Mouse (Mus musculus) midbrain, postnatal 0 days (tissue): Measurements from ENCODE around the gene Dhrs1. TPM values are rescaled to one million over a fixed set of nuclear protein-coding genes. Genes with fewer than 3 reads are reported as not detected.

Experiments used
- ATAC-seq: fragments of 200-750 bp; cut with Nextera tagmentation; 2 replicates; pipeline ENCODE4 v1.8.0; 2017; ENCODE audit warnings: moderate number of reproducible peaks, mild to moderate bottlenecking, moderate TSS enrichment, moderate library complexity; ENCODE audit not compliant: low FRiP score
- DNase-seq: peaks from one replicate; pipeline ENCODE4 v3.0.0-alpha.2; 2015; ENCODE audit warnings: low spot score
- H3K27ac ChIP-seq: fragments of 300-500 bp; sonication (generic); 2 replicates; pipeline ENCODE4 v1.5.1; 2014; ENCODE audit warnings: low read depth, mild to moderate bottlenecking, low read length, mixed read lengths
- H3K27me3 ChIP-seq: fragments of 300-500 bp; sonication (generic); 2 replicates; pipeline ENCODE4 v1.6.1; 2014; ENCODE audit warnings: low read length, control low read depth, mixed read lengths; ENCODE audit not compliant: insufficient read depth
- H3K36me3 ChIP-seq: fragments of 300-500 bp; sonication (generic); 2 replicates; pipeline ENCODE4 v1.6.1; 2014; ENCODE audit warnings: low read length, control low read depth, mixed read lengths; ENCODE audit not compliant: insufficient read depth
- H3K4me1 ChIP-seq: fragments of 300-500 bp; sonication (generic); 2 replicates; pipeline ENCODE4 v1.6.1; 2014; ENCODE audit warnings: mild to moderate bottlenecking, control low read depth, antibody characterized with exemption, low read length, mixed read lengths; ENCODE audit not compliant: insufficient read depth
- H3K4me2 ChIP-seq: fragments of 300-500 bp; sonication (generic); 2 replicates; pipeline ENCODE4 v1.6.1; 2014; ENCODE audit warnings: low read depth, mild to moderate bottlenecking, low read length, mixed read lengths; ENCODE audit not compliant: poor library complexity, severe bottlenecking
- H3K4me3 ChIP-seq: fragments of 300-500 bp; sonication (generic); 2 replicates; pipeline ENCODE4 v1.5.1; 2014; ENCODE audit warnings: low read depth, mild to moderate bottlenecking, low read length, moderate library complexity
- H3K9ac ChIP-seq: fragments of 300-500 bp; sonication (generic); replicated peaks from 2 replicates; pipeline ENCODE4 v1.6.1; 2014; ENCODE audit warnings: mild to moderate bottlenecking, low read length, moderate library complexity, mixed read lengths; ENCODE audit not compliant: poor library complexity, severe bottlenecking
- H3K9me3 ChIP-seq: fragments of 300-500 bp; sonication (generic); 2 replicates; pipeline ENCODE4 v1.6.1; 2016; ENCODE audit warnings: low read length, control low read depth
- CTCF ChIP-seq: IDR thresholded peaks from 2 replicates; pipeline ENCODE4 v1.5.1; 2016; ENCODE audit warnings: antibody characterized with exemption, mild to moderate bottlenecking
- WGBS: fragments of 180-500 bp; shearing (Covaris S2); extraction: QIAGEN DNeasy Blood & Tissue Kit; methylation state at CpG from one replicate; pipeline ENCODE4 v1.1.7; 2014; 5-methylcytosine and 5-hydroxymethylcytosine counted together
- polyA plus RNA-seq: library from polyadenylated mRNA; unstranded; fragments of >200 nt; fragmentation: Nextera tagmentation; extraction: Ambion mirVana; gene quantifications from 2 replicates; pipeline ENCODE4 v1.2.1, GENCODE M21; 2015
- total RNA-seq: library from RNA; depleted of rRNA; stranded (reverse); fragments of >200 nt; gene quantifications from 2 replicates; pipeline ENCODE4 v1.2.3, GENCODE M21; 2014

Dhrs1 gene
- total and polyA plus RNA-seq, 2 experiments from 2014 or later = 72.0 to 94.0 TPM

DNA sequence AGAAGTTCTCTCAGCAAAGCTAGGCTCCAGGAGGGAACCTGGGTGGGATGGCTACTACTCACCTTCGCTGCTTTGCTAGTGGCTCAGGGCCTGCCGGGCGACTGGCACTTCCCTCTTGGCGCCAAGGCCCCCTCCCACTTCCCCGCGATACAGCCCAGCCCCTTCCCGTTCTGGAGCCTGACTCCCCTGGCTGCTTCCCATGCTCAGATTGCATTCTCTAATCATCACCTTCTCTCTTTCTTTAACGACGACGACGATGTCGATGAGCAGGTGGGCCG is 38.4 kb upstream of the Dhrs1 start, which contains the start of gene Adcy4:
Gene Adcy4, minus strand, starts transcription at position 138 of the 278 bp plus-strand sequence.
- peak within 1 kb of the TSS; percentile 25 for H3K4me3 ChIP-seq
- peak within 1 kb of the TSS; percentile 44 for H3K4me2 ChIP-seq
- no peak within 1 kb of the TSS for H3K27ac ChIP-seq
- H3K27me3 ChIP-seq = peaks cover 61% of the 10 kb centered on the region
- no peak for DNase-seq
- no peaks in the 10 kb centered on the region for H3K36me3 ChIP-seq
- no peak within 1 kb of the TSS for H3K9ac ChIP-seq
- no peaks in the 10 kb centered on the region for H3K9me3 ChIP-seq
- no peak for ATAC-seq
- 2% methylated on average over 13 of the region's 13 CpGs for WGBS
- 0 out of 2 replicates have a peak, but pooled peaks cover 2% of the 10 kb centered on the region for H3K4me1 ChIP-seq
- TF ChIP-seq CTCF = no peak

DNA sequence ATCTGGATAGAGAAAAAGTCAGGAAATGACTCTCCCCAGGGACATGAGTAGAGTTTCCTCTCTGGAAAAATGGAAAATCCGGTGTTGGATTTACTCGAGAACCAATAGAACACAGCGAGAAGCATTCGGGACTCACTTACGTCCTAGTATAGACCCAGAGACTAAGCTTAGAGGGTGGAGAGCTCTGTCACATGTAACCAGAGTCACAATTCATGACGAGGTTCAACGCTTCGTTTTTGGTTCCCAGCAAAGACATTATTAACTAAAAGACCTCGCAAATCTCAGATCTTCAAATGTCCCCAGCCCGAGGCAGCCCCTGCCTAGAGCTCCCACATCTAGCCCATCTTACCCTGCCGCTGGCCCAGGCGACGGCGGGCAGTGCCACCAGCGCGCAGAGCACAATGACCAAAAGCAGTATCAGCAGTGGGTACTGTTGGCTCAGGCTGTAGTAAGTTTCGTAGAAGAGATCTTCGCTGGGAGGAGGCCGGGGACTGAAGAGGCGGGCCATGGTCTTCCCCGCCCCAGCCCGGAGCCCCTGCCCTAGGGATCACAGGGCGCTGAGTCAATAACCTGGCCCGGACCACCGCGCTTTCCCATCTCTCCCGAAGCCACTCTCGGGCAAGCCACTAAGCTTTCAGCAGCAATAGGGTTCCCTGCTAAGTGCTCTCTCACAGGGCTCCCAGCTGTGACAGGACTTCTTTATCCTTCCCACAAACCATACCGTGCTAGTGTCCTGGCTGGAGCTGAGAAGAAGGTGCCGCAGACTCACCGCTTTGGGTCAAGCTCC is 37.9 kb upstream of the Dhrs1 start:
- H3K27me3 ChIP-seq = peaks cover 56% of the 10 kb centered on the region
- no peaks in the 10 kb centered on the region for H3K36me3 ChIP-seq
- H3K4me1 ChIP-seq = 0 out of 2 replicates have a peak, but pooled peaks cover 2% of the 10 kb centered on the region
- ATAC-seq (no peak), DNase-seq (peak; percentile 71)
- WGBS = under 1% methylated on average over 31 of the region's 31 CpGs
- H3K4me3 ChIP-seq = peak overlapping the region; percentile 25
- H3K27ac ChIP-seq = no peak overlapping the region
- peak overlapping the region; percentile 44 for H3K4me2 ChIP-seq
- H3K9me3 ChIP-seq = no peaks in the 10 kb centered on the region
- no peak overlapping the region for H3K9ac ChIP-seq
- TF ChIP-seq CTCF = no peak

DNA sequence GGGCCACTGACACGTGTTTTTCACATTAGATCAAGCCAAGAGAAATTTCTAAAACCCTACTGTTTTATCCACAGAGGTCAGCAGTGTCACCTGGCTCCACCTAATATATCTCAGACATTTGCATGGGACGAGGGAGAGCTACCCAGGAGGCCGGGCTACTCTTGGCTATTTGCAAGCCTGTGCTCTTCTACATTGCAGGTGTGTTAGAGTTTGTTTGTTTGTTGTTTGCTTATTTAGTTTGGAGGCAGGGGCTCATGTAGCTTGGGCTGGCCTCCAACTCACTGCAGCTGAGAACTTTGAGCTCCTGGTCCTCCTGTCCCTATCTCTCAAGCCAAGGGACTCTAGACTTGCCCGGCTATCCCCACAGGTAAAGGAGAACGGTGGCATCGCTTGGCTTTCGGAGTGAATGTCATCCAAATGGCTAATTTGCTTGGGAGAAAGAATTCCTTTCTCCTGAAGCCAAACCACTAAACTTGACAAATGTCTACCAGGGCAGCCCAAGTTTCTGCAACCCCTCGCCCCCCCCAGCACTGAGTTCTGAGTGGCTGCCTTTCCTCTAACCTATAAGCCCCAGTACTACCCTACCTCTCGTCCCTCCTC is 37.0 kb upstream of the Dhrs1 start:
- H3K27me3 ChIP-seq = peaks cover 49% of the 10 kb centered on the region
- ATAC-seq (no peak), DNase-seq (no peak)
- H3K4me3 ChIP-seq = no peak overlapping the region
- no peaks in the 10 kb centered on the region for H3K4me1 ChIP-seq
- no peaks in the 10 kb centered on the region for H3K36me3 ChIP-seq
- no peaks in the 10 kb centered on the region for H3K9me3 ChIP-seq
- WGBS = 59% methylated on average over 9 of the region's 9 CpGs
- H3K9ac ChIP-seq = no peak overlapping the region
- no peak overlapping the region for H3K27ac ChIP-seq
- H3K4me2 ChIP-seq = peak overlapping the region; percentile 13; the same call in 1 of the 2 replicates
- no peak for TF ChIP-seq CTCF

DNA sequence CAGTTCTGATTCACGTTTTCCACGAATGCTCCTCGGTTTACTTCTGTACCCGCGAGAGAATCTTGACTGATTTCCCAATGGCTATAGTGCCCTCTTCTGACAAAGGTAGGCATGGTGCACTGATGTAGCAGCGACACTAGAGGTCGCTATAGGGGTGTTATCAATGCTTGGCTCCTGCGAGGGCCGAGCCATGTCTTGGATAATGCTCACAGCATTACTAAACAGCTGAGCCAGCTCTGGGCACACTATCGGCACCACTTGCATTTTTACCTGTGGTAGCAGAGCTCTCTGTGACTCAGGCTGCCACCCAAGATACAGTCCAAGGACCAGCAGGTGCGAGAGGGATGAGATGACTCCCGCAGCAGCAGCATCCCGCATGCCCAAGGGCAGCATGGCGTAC is 35.8 kb upstream of the Dhrs1 start:
- H3K4me3 ChIP-seq = 0 out of 2 replicates have a peak overlapping the region, but pooled peaks have one; percentile 12
- peak; percentile 99 for TF ChIP-seq CTCF
- peak overlapping the region; percentile 27 for H3K4me2 ChIP-seq
- no peaks in the 10 kb centered on the region for H3K36me3 ChIP-seq
- H3K9me3 ChIP-seq = no peaks in the 10 kb centered on the region
- H3K4me1 ChIP-seq = no peaks in the 10 kb centered on the region
- DNase-seq (peak; percentile 93), ATAC-seq (peak; percentile 73)
- WGBS = 15% methylated on average over 14 of the region's 14 CpGs
- no peak overlapping the region for H3K9ac ChIP-seq
- peaks cover 39% of the 10 kb centered on the region for H3K27me3 ChIP-seq
- H3K27ac ChIP-seq = no peak overlapping the region

DNA sequence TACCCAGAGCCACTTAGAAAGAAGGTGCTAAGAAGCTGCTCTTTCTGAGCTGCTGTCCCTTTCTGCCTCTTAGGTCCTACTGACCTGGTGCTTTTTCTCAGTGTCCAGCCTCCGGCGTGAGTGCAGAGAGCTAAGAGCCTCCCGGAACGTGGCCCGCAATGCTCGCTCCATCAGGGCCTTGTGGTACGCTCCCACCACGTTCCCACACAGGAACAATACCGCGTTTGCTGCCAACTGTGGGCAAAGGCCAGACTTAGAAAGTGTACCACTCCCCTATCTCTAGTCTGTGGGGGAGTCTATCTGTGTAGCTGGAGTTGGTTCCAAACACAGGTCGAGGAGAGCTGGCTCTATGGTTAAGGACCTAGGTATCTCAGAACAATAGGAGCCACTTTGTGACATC is 35.2 kb upstream of the Dhrs1 start:
- 82% methylated on average over 11 of the region's 11 CpGs for WGBS
- H3K36me3 ChIP-seq = no peaks in the 10 kb centered on the region
- H3K4me2 ChIP-seq = no peak overlapping the region
- peaks cover 33% of the 10 kb centered on the region for H3K27me3 ChIP-seq
- no peaks in the 10 kb centered on the region for H3K4me1 ChIP-seq
- H3K27ac ChIP-seq = no peak overlapping the region
- no peak overlapping the region for H3K4me3 ChIP-seq
- ATAC-seq = no peak
- no peak for TF ChIP-seq CTCF
- no peaks in the 10 kb centered on the region for H3K9me3 ChIP-seq
- no peak overlapping the region for H3K9ac ChIP-seq
- no peak for DNase-seq

DNA sequence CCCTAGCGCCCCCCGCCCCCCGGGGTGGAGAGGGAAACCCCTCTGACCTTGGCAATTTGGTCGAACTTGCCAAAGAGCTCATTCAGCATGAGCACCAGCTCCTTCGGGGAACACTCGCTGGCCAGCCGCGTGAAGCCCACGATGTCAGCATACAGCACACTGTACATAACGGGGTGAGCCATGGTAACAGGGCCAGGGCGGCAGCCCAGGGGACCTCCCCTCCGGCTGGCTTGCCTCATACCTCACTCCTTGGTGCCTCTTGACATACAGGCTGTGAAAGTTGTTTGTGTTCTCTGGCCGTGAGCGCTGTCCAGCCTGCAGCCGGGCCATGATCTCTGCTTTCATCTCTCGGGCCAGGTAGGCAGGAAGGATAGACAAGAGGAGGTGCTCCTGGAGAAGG is 34.2 kb upstream of the Dhrs1 start:
- H3K27me3 ChIP-seq = peaks cover 32% of the 10 kb centered on the region
- no peak overlapping the region for H3K4me2 ChIP-seq
- WGBS = 70% methylated on average over 16 of the region's 16 CpGs
- ATAC-seq (no peak), DNase-seq (no peak)
- H3K9me3 ChIP-seq = no peaks in the 10 kb centered on the region
- TF ChIP-seq CTCF = no peak
- no peak overlapping the region for H3K27ac ChIP-seq
- no peak overlapping the region for H3K4me3 ChIP-seq
- H3K9ac ChIP-seq = no peak overlapping the region
- no peaks in the 10 kb centered on the region for H3K4me1 ChIP-seq
- H3K36me3 ChIP-seq = no peaks in the 10 kb centered on the region
